Mouse (Mus musculus) liver, embryonic 14.5 days (tissue): ENCODE data around the gene Hadh. TPM values are rescaled to one million over a fixed set of nuclear protein-coding genes. Genes with fewer than 3 reads are reported as not detected.

Source experiments
- ATAC-seq: fragments of 200-750 bp; cut with Nextera tagmentation; 2 replicates; pipeline ENCODE4 v1.8.0; 2017; ENCODE audit warnings: moderate number of reproducible peaks, mild to moderate bottlenecking, moderate library complexity; ENCODE audit not compliant: insufficient read depth
- DNase-seq, 3 experiments: peaks; one replicate each; pipeline ENCODE4 v3.0.0-alpha.2; 2012 to 2013; ENCODE audit warnings: low read depth in 3 of 3, low spot score in 3 of 3
- H3K27ac ChIP-seq: fragments of 300-500 bp; sonication (generic); 2 replicates; pipeline ENCODE4 v1.5.1; 2014; ENCODE audit warnings: moderate library complexity, mild to moderate bottlenecking, control low read depth, inconsistent platforms
- H3K27me3 ChIP-seq: fragments of 300-500 bp; sonication (generic); 2 replicates; pipeline ENCODE4 v1.6.1; 2014; ENCODE audit warnings: mild to moderate bottlenecking, low read length, moderate library complexity; ENCODE audit not compliant: control insufficient read depth, insufficient read depth
- H3K36me3 ChIP-seq: fragments of 300-500 bp; sonication (generic); replicated peaks from 2 replicates; pipeline ENCODE4 v1.6.1; 2014; ENCODE audit warnings: low read depth; ENCODE audit not compliant: control insufficient read depth, insufficient read depth
- H3K4me1 ChIP-seq, 2 experiments: fragments of 200-500 bp in 1 of 2; fragments of 300-500 bp in 1 of 2; sonication (generic) in 1 of 2; replicated peaks; 2 replicates each; pipeline ENCODE4 v1.6.1; 2012 to 2014; ENCODE audit warnings: antibody characterized with exemption in 1 of 2, inconsistent platforms in 1 of 2, low read length in 1 of 2; ENCODE audit not compliant: control insufficient read depth in 2 of 2, insufficient read depth in 2 of 2
- H3K4me2 ChIP-seq: fragments of 300-500 bp; sonication (generic); 2 replicates; pipeline ENCODE4 v1.6.1; 2014; ENCODE audit warnings: low read depth, mild to moderate bottlenecking, control low read depth, moderate library complexity
- H3K4me3 ChIP-seq, 2 experiments: fragments of 200-500 bp in 1 of 2; fragments of 300-500 bp in 1 of 2; sonication (generic) in 1 of 2; 2 replicates each; pipeline ENCODE4 v1.5.1; 2012 to 2014; ENCODE audit warnings: low read depth in 2 of 2, low read length in 2 of 2, mild to moderate bottlenecking in 2 of 2, control low read depth in 1 of 2, inconsistent platforms in 1 of 2, moderate library complexity in 1 of 2; ENCODE audit not compliant: insufficient read depth in 1 of 2
- H3K9ac ChIP-seq: fragments of 300-500 bp; sonication (generic); replicated peaks from 2 replicates; pipeline ENCODE4 v1.6.1; 2014; ENCODE audit warnings: mild to moderate bottlenecking, control low read depth, moderate library complexity
- H3K9me3 ChIP-seq: fragments of 300-500 bp; sonication (generic); 2 replicates; pipeline ENCODE4 v1.6.1; 2016; ENCODE audit warnings: low read length, mixed read lengths; ENCODE audit not compliant: control insufficient read depth
- CTCF ChIP-seq: IDR thresholded peaks from 2 replicates; pipeline ENCODE4 v1.5.1; 2016; ENCODE audit warnings: antibody characterized with exemption, low read depth, control low read depth
- EP300 ChIP-seq: IDR thresholded peaks from 2 replicates; pipeline ENCODE4 v1.6.1; 2016; ENCODE audit warnings: antibody characterized with exemption, low read depth
- WGBS: fragments of 180-500 bp; shearing (Covaris S2); extraction: QIAGEN DNeasy Blood & Tissue Kit; methylation state at CpG from one replicate; pipeline ENCODE4 v1.1.7; 2014; ENCODE audit not compliant: insufficient replicate concordance; 5-methylcytosine and 5-hydroxymethylcytosine counted together
- polyA plus RNA-seq, 2 experiments: library from polyadenylated mRNA; depleted of rRNA in 1 of 2; stranded (reverse) in 1 of 2; unstranded in 1 of 2; fragments of >200 nt; fragmentation: Nextera tagmentation in 1 of 2; extraction: Ambion mirVana in 1 of 2; gene quantifications; 2 replicates each; pipeline versions ENCODE4 v1.2.1 to v1.2.3; 2012 to 2014

Hadh gene
- polyA plus RNA-seq, 2 experiments: 78.3 to 98.0 TPM

GRCm38 (mm10) chr3:131294503-131294902 lies 22.6 kb upstream of the Hadh start:
- Histone ChIP-seq H3K4me2 (no peak overlapping the region), H3K4me3 (no peak overlapping the region), H3K36me3 (no peaks in the 10 kb centered on the region), H3K9me3 (no peaks in the 10 kb centered on the region), H3K4me1 (no peaks in the 10 kb centered on the region), H3K9ac (no peak overlapping the region), H3K27ac (no peak overlapping the region), H3K27me3 (no peaks in the 10 kb centered on the region)
- ATAC-seq (no peak), DNase-seq (no peak)
- TF ChIP-seq CTCF (no peak), EP300 (no peak)
- 34% methylated on average over 3 of the region's 3 CpGs for WGBS

- WGBS: 47% methylated on average over 3 of the region's 3 CpGs
- Histone ChIP-seq H3K4me1 (no peaks in the 10 kb centered on the region; a peak in 1 of 4 replicates), H3K9ac (no peak overlapping the region), H3K36me3 (no peaks in the 10 kb centered on the region), H3K27me3 (no peaks in the 10 kb centered on the region), H3K27ac (no peak overlapping the region), H3K4me3 (no peak overlapping the region), H3K9me3 (no peaks in the 10 kb centered on the region), H3K4me2 (no peak overlapping the region)
- ATAC-seq (no peak), DNase-seq (no peak)
- TF ChIP-seq CTCF (no peak), EP300 (no peak)
Observed at GRCm38 (mm10) chr3:131292959-131293358, 21.1 kb upstream of the Hadh start.

GRCm38 (mm10) chr3:131292349-131292748 lies 20.4 kb upstream of the Hadh start:
- ATAC-seq (no peak), DNase-seq (no peak)
- Histone ChIP-seq H3K4me1 (no peaks in the 10 kb centered on the region; a peak in 1 of 4 replicates), H3K27me3 (no peaks in the 10 kb centered on the region), H3K4me3 (no peak overlapping the region), H3K9me3 (no peaks in the 10 kb centered on the region), H3K27ac (no peak overlapping the region), H3K9ac (no peak overlapping the region), H3K4me2 (no peak overlapping the region), H3K36me3 (no peaks in the 10 kb centered on the region)
- TF ChIP-seq EP300 (no peak), CTCF (no peak)
- 45% methylated on average over 2 of the region's 2 CpGs for WGBS

GRCm38 (mm10) chr3:131291890-131292289 lies 20.0 kb upstream of the Hadh start:
- H3K27ac ChIP-seq: no peak overlapping the region
- no peak for ATAC-seq
- no peaks in the 10 kb centered on the region; a peak in 1 of 4 replicates for H3K4me1 ChIP-seq
- H3K27me3 ChIP-seq: no peaks in the 10 kb centered on the region
- no peak overlapping the region for H3K4me3 ChIP-seq
- H3K4me2 ChIP-seq: no peak overlapping the region
- no peaks in the 10 kb centered on the region for H3K9me3 ChIP-seq
- H3K36me3 ChIP-seq: no peaks in the 10 kb centered on the region
- TF ChIP-seq CTCF (no peak), EP300 (no peak)
- H3K9ac ChIP-seq: no peak overlapping the region
- WGBS: 64% methylated on average over 4 of the region's 4 CpGs
- DNase-seq: no peak

GRCm38 (mm10) chr3:131274151-131274550 lies 2.2 kb upstream of the Hadh start:
- peaks cover 0 to 15% of the 10 kb centered on the region in 2 experiments; a peak in 3 of 4 replicates for H3K4me1 ChIP-seq
- TF ChIP-seq CTCF: no peak
- TF ChIP-seq EP300: no peak
- H3K9me3 ChIP-seq: no peaks in the 10 kb centered on the region
- H3K9ac ChIP-seq: no peak overlapping the region
- DNase-seq: no peak
- no peaks in the 10 kb centered on the region for H3K36me3 ChIP-seq
- WGBS: 70% methylated on average over 4 of the region's 4 CpGs
- H3K27ac ChIP-seq: no peak overlapping the region
- ATAC-seq: no peak
- no peaks in the 10 kb centered on the region for H3K27me3 ChIP-seq
- H3K4me2 ChIP-seq: no peak overlapping the region
- H3K4me3 ChIP-seq: no peak overlapping the region
